In genomic region chr17:25985306-25986294, GRCm38 (mm10) we compare ENCODE assay signal across 8 mouse cellular contexts. TPM values are rescaled to one million over a fixed set of nuclear protein-coding genes. Genes with fewer than 3 reads are reported as not detected.
DNase-seq lines count a peak whose midpoint lies in the region; ATAC-seq lines count a peak whose summit lies in the region.

Gene Capn15 (minus strand): TSS chr17:25985796.

- peak; percentile 96 to 98 for DNase-seq in adrenal gland, adult (ENCODE audit: inconsistent age in 2 of 2, low spot score in 1 of 2)
- DNase-seq in embryo, embryonic 10.5 days (ENCODE audit: low spot score) = peak; percentile 98
- DNase-seq in gastrocnemius, postnatal 14 days = peak; percentile 94
- DNase-seq in left cerebral cortex, postnatal 10 days (ENCODE audit: extremely low spot score in 1 of 2, low spot score in 2 of 2) = peak; percentile 95 to 96
- peak; percentile 97 for DNase-seq in right cerebral cortex, postnatal 25 days
- peak; percentile 90 to 91 for DNase-seq in urinary bladder, postnatal 4 days (ENCODE audit: low spot score in 2 of 2)

- ATAC-seq in inflammation-experienced regulatory T-cells, adult 6 months = peak; percentile 99
- peak; percentile 91 for ATAC-seq in megakaryocyte-erythroid progenitor cell, adult 5-6 weeks (replicated peaks; ENCODE audit: low FRiP score, low TSS enrichment, poor library complexity, severe bottlenecking)

- intact Hi-C loops in gastrocnemius, postnatal 14 days (cut with DNase I; ENCODE audit: low total_unique reads) = no loop called here
- intact Hi-C loops in left cerebral cortex, postnatal 10 days (cut with DNase I) = loop anchor here (5.0 kb wide), 1 partner anchor 93 kb away; no protein-coding TSS in a partner anchor

RNA-seq across cellular contexts. Expression of gene Capn15, which starts in this region (rescaled TPM):
- 1 to 10 TPM; 4.3 to 5.9 TPM for total RNA-seq in gastrocnemius, postnatal 14 days (2021)
- polyA plus RNA-seq in inflammation-experienced regulatory T-cells, adult 6 months (2017; shearing (Covaris generic)) = 1 to 10 TPM; 5.6 to 6.0 (median 5.7) TPM
- 10 to 100 TPM; 41.5 to 42.5 TPM for total RNA-seq in left cerebral cortex, postnatal 10 days (2021)
- 14.8 and 18.4 TPM in 2 replicates for total RNA-seq in megakaryocyte-erythroid progenitor cell, adult 5-6 weeks (2014; fragmentation: Nextera tagmentation)
- 1.7 and 3.5 TPM in 2 replicates for total RNA-seq in megakaryocyte-erythroid progenitor cell, adult 5-6 weeks (2017)

Comparison
In these comparisons a context has a peak if more than half of its experiments do, and no peak if none do; other contexts are left out.
1. Peak in every context shown above with its lines: DNase-seq and ATAC-seq.